Mouse (Mus musculus) layer of hippocampus, adult 2 months (tissue): ENCODE measurements at regions not wholly inside any gene's neighbourhood (a gene's known extent, or its start where the extent isn't known, plus 50 kb on each side); places are given as distances from the start of the nearest gene placed in this dataset.
A peak's percentile ranks its signal among the peaks of the same experiment; 100 is the strongest.

ENCODE experiments used
- DNase-seq, 2 experiments: peaks; one replicate each; pipeline ENCODE4 v3.0.0; 2022; ENCODE audit warnings: low spot score in 2 of 2
- H3K27ac ChIP-seq: fragments of 200-600 bp; 2 replicates; pipeline ENCODE4 v1.8.1; 2022
- H3K4me3 ChIP-seq: fragments of 200-600 bp; 2 replicates; pipeline ENCODE4 v1.8.1; 2022; ENCODE audit warnings: mild to moderate bottlenecking
- CTCF ChIP-seq: fragments of 200-600 bp; conservative IDR thresholded peaks from 2 replicates; pipeline ENCODE4 v1.8.1; 2022; ENCODE audit warnings: antibody characterized with exemption, mild to moderate bottlenecking, moderate library complexity

DNA sequence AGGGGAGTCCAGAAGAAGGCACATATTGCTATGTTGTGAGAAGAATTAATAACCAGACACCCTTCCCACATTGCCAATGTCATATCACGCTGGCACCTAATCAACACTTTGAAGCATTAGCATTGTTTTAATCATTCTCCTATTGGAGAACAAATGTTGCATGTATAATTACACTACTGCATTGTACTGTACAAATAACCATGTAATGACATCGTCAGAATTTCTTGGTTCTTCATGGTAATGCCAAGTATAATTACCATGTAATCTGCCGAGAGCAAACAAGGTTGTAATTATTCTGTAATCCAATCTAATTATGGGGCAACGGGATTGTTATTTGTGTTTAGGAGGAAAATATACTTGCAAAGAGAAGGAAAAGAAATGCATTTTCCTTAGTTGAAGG is 196.1 kb downstream of the Insig2 start:
- DNase-seq = no peak
- no peak overlapping the region for H3K4me3 ChIP-seq
- TF ChIP-seq CTCF = no peak

DNA sequence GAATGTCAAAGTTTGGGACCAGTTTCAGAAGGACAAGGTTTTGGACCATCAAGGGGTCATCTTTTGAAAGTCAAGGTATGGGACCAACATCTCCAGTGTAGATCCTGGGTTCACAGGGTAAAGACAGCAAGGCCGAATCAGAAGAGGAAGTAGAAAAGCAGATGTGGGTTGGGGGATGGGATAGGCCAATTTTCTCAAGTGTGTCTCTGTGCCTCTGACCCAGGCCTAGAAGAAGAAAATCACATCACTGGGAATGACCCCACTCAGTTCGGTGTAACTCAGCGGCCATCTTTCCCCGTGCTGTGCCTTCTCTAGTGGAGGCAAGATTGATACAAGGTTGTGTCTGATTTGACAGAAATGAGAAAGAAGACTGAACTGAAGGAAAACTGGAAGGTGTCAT is 195.5 kb downstream of the Insig2 start:
- H3K4me3 ChIP-seq = no peak overlapping the region
- no peak for TF ChIP-seq CTCF
- no peak overlapping the region for H3K27ac ChIP-seq
- DNase-seq = no peak

More for the DNA sequence above, 196.1 kb downstream of the Insig2 start:
- H3K27ac ChIP-seq = no peak overlapping the region

DNA sequence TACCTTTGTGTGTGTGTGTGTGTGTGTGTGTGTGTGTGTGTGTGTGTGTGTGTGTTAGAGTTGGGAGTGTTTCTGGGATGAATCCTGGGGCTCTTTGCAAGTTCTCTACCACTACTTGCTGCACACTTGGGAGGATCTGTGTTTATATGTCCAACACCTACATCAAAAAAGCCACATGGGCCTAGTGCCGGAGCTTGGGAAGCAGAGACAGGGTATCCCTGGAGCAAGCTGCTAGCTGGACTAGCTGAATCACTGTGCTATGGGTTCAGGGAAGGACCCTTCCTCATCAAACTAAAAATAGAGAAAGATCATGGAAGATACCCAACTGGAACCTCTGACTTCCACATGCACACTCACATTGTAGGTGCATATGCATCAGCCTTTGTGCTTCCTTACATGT is 187.4 kb downstream of the Insig2 start:
- Histone ChIP-seq H3K4me3 (no peak overlapping the region), H3K27ac (no peak overlapping the region)
- no peak for DNase-seq
- TF ChIP-seq CTCF = no peak

DNA sequence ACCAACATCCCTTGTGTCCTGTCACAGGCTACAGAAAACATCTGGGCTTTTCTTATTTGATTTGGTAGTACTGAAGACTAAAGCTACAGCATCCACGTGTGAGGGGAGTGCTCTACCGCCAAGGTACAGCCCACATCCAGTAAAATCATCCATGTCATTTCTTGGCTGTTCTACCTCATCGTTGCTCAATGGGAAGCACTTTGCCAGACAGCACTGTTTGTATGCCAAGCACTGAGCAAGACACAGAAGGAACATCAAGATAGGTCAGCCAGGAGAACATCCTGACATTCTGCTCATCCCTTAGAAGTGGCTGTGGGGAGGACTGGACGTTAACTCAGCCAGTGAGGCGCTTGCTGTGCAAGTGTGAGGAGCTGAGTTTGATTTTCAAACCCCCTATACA is 178.9 kb downstream of the Insig2 start:
- no peak for DNase-seq
- no peak overlapping the region for H3K4me3 ChIP-seq
- H3K27ac ChIP-seq = no peak overlapping the region
- TF ChIP-seq CTCF = no peak

DNA sequence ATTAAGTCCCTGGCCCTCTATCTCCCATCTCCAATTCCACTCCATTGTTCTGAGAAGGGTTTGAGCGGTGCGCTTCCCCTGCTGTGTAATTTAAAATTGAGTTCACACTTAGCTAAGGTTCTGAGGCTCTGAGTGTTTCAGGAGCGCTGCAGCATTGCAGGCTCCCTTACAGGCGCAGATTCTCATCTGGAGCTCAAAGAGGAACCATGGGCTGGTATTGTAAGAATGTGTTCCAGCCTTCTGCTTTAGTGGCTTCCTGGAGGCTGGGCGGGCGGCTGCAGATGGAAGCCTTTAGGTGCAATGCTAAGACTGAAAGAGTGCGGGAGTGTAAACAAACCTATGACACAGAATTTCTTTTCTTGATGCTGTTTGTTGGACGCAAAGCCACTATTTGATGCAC is 177.8 kb downstream of the Insig2 start:
- Histone ChIP-seq H3K27ac (no peak overlapping the region), H3K4me3 (no peak overlapping the region)
- peak; percentile 14; the same call in 1 of the 2 replicates for TF ChIP-seq CTCF
- no peak for DNase-seq

DNA sequence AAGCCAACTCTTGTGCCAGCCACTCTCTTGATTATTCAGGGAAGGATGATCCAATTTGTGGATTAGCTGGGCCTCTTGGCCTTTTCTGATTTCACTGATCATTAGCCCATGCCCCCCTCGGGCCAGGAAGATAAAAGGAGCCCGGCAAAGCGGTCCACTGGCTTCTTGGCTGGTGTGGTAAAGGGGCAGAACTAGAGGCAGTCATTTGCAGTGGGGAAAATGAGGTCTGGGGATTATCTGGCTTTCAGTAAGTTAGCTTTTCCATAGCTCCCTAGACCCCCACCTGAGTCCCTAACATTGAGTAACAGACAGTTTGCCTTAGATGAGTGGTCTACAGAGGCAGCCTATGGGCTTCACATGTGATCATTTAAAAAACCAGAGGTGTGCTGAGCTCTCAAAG is 163.7 kb downstream of the Insig2 start:
- TF ChIP-seq CTCF = no peak
- no peak overlapping the region for H3K4me3 ChIP-seq
- no peak for DNase-seq
- no peak overlapping the region for H3K27ac ChIP-seq

DNA sequence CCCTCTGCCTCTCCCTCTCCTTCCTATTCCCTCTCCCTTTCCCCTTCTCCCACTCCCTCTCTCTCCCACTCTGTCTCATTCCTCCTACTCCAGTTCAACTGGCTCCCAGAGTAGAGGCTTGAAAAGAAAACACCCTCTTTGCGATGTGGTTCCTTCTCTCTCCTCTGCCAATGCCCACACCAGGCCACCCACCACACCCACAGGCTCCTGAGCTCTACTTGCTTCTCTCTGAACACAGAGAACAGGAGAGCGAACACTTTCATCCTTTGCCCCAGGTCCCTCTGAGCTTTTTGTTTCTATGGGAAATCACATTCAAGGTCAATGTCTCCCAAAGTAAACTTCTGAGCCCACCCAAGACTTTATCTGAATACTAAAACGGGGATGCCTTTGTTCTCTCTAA is 155.8 kb downstream of the Insig2 start:
- no peak overlapping the region for H3K27ac ChIP-seq
- no peak for TF ChIP-seq CTCF
- H3K4me3 ChIP-seq = no peak overlapping the region
- no peak for DNase-seq

DNA sequence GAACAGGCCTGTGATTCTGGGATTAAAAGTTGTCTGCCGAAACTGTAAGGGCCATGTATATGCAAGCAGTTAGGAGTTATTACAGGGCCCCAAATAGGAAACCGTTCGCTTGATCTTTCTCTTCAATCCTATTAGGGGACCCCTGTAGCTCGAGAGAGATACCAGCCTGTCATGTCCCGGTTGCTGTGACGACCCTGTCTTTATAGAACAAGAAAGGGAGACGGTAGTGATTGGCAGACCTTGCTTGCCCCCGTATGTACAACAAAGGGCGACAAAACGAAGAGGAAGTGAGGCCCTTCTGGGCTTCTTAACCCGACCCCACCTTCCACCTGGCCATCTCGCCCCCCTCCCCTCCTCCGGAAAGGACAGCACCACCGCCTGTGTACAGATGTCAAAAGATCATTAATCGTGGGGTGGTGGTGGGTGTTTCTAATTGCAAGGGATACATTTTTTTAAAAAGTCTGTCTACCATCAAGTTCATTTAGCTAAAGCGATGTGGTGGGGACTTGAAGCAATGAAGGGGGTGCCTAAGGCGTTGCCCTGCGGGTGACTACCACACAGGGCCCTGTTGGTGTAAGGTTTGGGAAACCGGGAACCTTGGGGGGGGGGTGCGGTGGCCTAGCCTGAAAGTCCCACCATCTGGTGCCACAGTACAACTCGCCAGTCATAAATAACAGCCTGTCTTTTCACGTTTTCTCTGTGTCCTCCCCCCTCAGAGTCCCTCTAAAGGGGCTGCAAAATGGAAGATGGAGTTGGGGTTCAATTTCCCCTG is 155.1 kb downstream of the Insig2 start:
- H3K27ac ChIP-seq = no peak overlapping the region
- H3K4me3 ChIP-seq = no peak overlapping the region
- TF ChIP-seq CTCF = no peak
- DNase-seq = no peak

DNA sequence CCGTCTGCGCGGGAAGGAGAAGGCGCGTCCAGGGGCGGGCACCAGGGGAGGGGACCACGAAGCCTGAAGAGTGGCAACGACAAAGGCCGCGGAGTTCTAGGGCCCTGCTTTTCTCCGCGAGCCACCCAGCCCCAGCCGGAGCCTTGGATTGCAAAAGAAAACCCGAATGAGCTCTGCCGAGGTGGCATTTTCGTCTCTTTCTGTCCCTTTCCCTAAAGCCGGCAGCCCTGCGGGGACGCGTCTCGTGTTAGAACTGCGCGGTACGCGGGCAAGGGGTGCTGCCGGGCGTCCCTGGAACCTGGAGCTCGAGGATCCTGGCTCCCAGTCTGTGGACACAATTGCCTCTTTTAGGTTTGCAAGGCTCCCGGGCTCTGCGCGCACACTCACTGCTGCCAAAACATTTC is 154.5 kb downstream of the Insig2 start:
- no peak for TF ChIP-seq CTCF
- no peak overlapping the region for H3K27ac ChIP-seq
- H3K4me3 ChIP-seq = no peak overlapping the region
- DNase-seq = no peak

DNA sequence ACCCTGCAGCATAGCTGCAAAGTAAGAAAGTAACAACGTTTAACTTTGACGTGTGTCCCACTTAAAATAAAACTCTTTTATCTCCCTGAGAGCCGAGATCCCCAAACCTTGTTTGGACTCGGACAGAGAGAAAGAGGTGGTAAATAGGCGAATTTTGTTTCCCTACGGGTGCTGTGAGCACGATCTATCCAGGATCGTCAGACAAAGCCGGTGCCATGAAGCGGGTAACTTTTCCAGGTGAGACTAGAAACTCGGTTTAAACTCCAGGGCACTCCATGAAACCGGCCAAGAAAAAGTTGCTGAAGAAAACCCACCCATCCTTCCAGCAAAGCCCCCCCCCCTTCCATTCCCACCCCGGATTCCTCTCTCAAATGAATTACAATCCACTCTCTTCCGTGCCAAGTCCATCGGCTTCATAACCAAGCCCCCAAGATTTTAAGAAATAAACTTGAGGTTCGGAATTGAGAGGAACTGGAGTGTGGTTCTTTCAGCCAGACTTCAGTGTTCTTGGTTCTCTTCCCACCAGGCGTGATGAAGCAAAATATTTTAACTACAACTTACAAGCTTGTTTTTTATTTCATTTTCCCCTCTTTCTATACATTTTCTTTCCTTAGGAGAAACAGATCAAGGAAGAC is 153.7 kb downstream of the Insig2 start:
- H3K4me3 ChIP-seq = no peak overlapping the region
- no peak overlapping the region for H3K27ac ChIP-seq
- TF ChIP-seq CTCF = no peak
- DNase-seq = no peak

DNA sequence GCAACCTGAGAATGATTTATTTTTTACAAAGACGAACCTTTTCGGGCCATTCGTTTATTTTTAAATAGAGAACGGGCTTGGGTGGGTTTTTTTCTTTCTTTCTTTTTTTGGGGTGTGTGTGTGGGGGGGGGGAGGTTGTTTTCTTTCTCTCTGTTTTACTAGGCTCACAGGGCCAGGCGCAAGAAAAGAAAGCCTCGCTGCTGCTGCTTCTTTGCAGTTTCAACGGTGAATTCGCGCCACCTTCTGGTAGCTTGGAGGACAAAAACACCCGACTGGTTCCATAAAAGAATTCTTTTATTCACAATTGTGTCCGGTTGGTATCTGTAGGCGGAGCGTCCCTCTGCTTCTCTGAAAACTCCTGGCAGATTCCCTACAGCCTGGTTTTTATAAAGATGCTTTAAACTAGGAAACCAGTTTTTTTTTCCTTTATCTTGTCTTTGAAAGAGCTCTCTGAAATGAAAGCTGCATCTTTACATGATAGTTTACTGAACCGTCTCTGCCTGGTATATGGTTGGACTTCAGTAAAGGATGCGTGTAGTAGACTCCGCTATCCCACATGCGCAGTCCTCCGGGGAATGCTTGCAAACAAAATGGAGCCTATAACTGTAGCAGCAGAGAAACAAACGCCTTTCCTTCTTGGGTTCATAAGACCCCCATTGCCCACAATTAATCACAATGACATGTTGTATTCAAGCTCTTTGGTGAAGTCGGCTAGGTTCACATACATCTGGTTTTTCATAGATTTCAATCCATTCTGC is 151.9 kb downstream of the Insig2 start:
- H3K27ac ChIP-seq = no peak overlapping the region

DNA sequence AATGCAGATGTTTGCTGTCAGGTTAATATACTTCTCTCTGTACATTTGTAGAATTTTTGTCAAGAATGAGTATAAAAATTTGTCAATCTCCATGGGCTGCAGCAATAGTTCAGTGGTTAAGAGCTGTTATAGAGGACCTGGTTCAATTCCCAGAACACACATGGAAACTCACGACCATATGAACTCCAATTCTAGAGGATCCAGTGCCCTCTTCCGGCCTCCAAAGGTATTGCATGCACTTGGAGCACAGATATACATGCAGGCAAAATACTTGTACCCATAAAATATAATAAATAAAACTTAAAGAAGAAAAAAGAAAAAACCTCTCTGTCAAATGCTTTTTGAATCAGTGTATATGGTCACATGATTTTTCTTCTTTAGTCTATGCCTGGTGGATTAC is 143.5 kb downstream of the Insig2 start:
- DNase-seq = no peak
- Histone ChIP-seq H3K27ac (no peak overlapping the region), H3K4me3 (no peak overlapping the region)
- TF ChIP-seq CTCF = peak; percentile 47

More for the DNA sequence above, 151.9 kb downstream of the Insig2 start:
- no peak overlapping the region for H3K4me3 ChIP-seq
- peak; percentile 80 to 89 for DNase-seq
- peak; percentile 82 for TF ChIP-seq CTCF

DNA sequence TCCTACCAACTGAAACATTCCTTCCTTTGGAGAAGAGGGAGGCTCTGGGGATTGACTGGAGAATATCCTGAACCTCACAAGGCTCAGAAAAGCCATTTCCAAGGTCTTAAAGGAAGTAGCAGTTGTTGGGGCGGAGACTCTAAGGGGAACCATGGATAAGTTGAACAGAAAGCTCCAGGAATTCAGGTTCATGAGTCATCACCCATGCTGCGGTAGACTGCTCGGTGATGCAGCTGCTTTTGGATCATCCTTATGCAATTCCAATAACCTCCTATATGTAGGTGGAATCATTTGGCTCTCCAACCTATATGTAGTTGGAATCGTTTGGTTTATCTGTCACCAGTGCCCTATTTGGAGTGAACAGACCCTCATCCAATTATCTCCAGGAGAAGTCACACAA is 137.6 kb downstream of the Insig2 start:
- TF ChIP-seq CTCF = no peak
- H3K27ac ChIP-seq = no peak overlapping the region
- H3K4me3 ChIP-seq = no peak overlapping the region
- DNase-seq = no peak
